Mouse (Mus musculus): ENCODE data around the gene Tas2r143.

GRCm38 (mm10) chr6:42364607-42365006, 35.4 kb upstream of the Tas2r143 start:
- TF ChIP-seq EP300 (optimal IDR thresholded peaks at IDR 0.05) (no peak), CTCF (IDR thresholded peaks at IDR 0.05; ENCODE audit: low read depth) (no peak)
